Mouse (Mus musculus): ENCODE results near the gene Wiz.

DNA sequence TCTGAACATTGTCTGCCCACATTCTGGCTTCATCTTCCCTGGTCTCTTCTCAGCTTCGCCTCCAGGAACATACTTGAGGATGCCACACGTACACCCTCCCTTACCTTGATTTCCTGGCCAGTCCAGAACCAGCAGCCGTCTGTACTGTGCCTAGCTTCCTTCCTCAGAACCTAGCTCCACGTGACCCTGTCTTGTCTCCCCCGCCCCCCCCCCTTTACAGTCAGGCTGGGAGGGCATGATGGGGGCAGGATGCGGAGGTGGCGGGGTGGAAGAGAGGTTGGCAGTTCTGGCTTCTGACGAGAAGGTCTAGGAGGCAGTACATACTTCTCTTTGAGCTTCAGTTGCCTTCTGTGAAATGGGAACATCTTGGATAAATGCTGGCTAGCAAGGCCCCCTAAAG, 14.2 kb upstream of the Wiz start, which contains the start of gene Rasal3:
- TF ChIP-seq CTCF (IDR thresholded peaks at IDR 0.05; ENCODE audit: control insufficient read depth, insufficient read depth, insufficient replicate concordance, low read depth, low read length) (no peak), POLR2A (IDR thresholded peaks at IDR 0.05; ENCODE audit: control insufficient read depth, low read depth, low read length) (no peak)
